Mouse (Mus musculus): ENCODE data around the gene Gm42417.

- TF ChIP-seq POLR2A (IDR thresholded peaks at IDR 0.05; ENCODE audit: control insufficient read depth, low read depth, low read length) (no peak), CTCF (IDR thresholded peaks at IDR 0.05; ENCODE audit: control insufficient read depth, insufficient read depth, insufficient replicate concordance, low read depth, low read length) (no peak)
Measured at GRCm38 (mm10) chr1:36576991-36577675, 37.9 kb upstream of the Gm42417 start.
